Mouse (Mus musculus) gastrocnemius, adult 2 months (tissue): ENCODE results near the gene Rpl9-ps1. TPM values are rescaled to one million over a fixed set of nuclear protein-coding genes. Genes with fewer than 3 reads are reported as not detected.

Experiments
- DNase-seq: peaks from one replicate; pipeline ENCODE4 v3.0.0; 2022
- H3K27ac ChIP-seq: fragments of 200-600 bp; 2 replicates; pipeline ENCODE4 v1.8.1; 2022; ENCODE audit warnings: mild to moderate bottlenecking
- H3K4me3 ChIP-seq: fragments of 200-600 bp; 2 replicates; pipeline ENCODE4 v1.8.1; 2022; ENCODE audit warnings: mild to moderate bottlenecking, moderate library complexity
- CTCF ChIP-seq: fragments of 200-600 bp; IDR thresholded peaks from 2 replicates; pipeline ENCODE4 v1.8.1; 2022; ENCODE audit warnings: antibody characterized with exemption, mild to moderate bottlenecking, moderate library complexity
- intact Hi-C: fragments of 180-260 bp; cut with DNase I; formaldehyde crosslinking; loops from one replicate; pipeline ENCODE4 v1.15.1; 2025
- total RNA-seq, 2 experiments: library from RNA; stranded (reverse); gene quantifications; 2 replicates each; pipeline ENCODE4 v1.2.3; 2021

Gene Rpl9-ps1
- total RNA-seq, 2 experiments from 2014 or later = not detected

DNA sequence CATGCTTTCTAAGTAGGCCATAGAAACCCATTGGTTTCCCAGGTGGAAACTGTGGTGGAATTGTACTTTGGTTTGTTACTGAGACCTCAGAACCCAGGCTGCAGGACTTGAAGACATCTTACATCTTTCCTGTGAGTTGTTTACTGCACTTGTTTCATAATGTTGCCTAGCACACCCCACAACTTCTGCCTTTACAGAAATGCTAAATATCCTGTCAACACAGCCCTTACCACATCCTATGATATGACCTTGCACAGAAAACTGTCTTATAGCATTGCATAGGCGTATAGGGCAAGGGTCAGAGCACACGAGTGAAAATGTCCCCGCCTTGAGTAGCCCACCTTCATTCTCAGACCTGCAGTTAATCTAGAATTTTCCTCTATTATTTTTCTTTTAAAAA, 39.9 kb downstream of the Rpl9-ps1 start:
- TF ChIP-seq CTCF = no peak
- Histone ChIP-seq H3K27ac (no peak overlapping the region), H3K4me3 (no peak overlapping the region)
- intact Hi-C loops = no loop called here
- DNase-seq = no peak

GRCm38 (mm10) chr11:83604698-83605097, 40.7 kb downstream of the Rpl9-ps1 start:
- Histone ChIP-seq H3K4me3 (no peak overlapping the region), H3K27ac (no peak overlapping the region)
- no peak for TF ChIP-seq CTCF
- DNase-seq = no peak
- intact Hi-C loops = no loop called here

DNA sequence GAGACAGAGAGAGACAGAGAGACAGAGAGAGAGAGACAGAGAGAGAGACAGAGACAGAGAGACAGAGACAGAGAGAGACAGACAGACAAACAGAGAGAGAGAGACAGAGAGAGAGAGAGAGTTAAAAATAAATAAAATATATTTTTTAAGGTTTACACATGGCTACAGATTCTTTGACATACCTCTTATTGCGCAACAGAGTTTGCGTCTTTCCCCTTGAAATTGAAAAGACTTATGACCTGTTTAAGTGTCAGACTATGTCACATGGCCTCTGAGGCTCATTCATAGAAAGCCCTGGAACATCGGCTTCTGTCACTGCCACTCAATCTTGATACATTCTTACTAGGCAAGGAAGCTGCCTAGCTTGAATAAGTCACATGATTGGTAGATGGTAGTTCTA, 42.0 kb downstream of the Rpl9-ps1 start:
- intact Hi-C loops = no loop called here
- no peak for DNase-seq
- TF ChIP-seq CTCF = no peak

DNA sequence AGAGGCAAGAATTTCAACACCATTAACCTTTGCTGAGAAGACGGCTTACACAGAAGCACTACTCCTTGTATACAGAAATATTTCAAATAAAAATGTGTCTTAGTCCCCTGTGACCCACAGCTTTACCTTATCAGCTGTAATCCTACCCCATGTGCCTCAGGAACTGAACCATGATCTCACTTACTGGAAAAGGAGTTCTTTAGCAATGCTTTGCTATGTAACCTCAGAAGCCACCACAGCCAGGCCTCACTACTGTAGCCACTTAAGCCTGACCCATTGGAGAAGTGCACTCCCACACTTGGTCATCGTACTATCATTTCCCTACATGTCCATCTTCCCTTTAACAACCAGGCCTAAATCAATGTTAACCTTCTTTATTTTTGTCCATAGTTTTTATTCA, 44.8 kb downstream of the Rpl9-ps1 start:
- no peak for TF ChIP-seq CTCF
- DNase-seq = no peak
- Histone ChIP-seq H3K27ac (no peak overlapping the region), H3K4me3 (no peak overlapping the region)
- intact Hi-C loops = no loop called here

More for the DNA sequence above, 42.0 kb downstream of the Rpl9-ps1 start:
- Histone ChIP-seq H3K4me3 (no peak overlapping the region), H3K27ac (no peak overlapping the region)

DNA sequence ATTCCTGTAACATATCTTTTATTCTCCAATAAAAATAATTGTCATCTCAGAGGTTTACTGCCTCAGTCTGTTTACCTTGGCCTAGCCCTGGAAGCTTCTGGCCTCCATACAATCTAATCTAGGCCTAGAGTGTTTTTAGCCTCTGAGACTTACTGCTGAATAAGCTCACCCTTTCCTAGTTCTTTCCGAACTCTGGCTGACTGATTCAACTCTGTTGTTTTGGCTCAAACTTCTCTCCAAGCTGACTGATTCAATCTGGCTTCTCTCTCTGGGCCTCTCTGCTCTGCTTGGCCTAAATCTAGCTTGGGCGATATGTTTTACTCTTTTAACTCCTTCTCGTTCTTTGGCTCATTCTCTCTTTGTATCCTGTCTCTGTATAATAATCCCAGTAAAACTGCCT, 46.4 kb downstream of the Rpl9-ps1 start:
- Histone ChIP-seq H3K4me3 (no peak overlapping the region), H3K27ac (no peak overlapping the region)
- intact Hi-C loops = no loop called here
- no peak for TF ChIP-seq CTCF
- no peak for DNase-seq

GRCm38 (mm10) chr11:83598207-83598837, 47.1 kb downstream of the Rpl9-ps1 start:
- DNase-seq = no peak
- H3K27ac ChIP-seq = no peak overlapping the region
- TF ChIP-seq CTCF = no peak
- H3K4me3 ChIP-seq = no peak overlapping the region
- intact Hi-C loops = no loop called here

GRCm38 (mm10) chr11:83597796-83598195, 47.6 kb downstream of the Rpl9-ps1 start:
- Histone ChIP-seq H3K4me3 (no peak overlapping the region), H3K27ac (no peak overlapping the region)
- no peak for DNase-seq
- TF ChIP-seq CTCF = no peak
- intact Hi-C loops = no loop called here

- H3K27ac ChIP-seq = no peak overlapping the region
- H3K4me3 ChIP-seq = no peak overlapping the region
- no peak for DNase-seq
- intact Hi-C loops = no loop called here
- no peak for TF ChIP-seq CTCF
These were observed 49.6 kb downstream of the Rpl9-ps1 start for GRCm38 (mm10) chr11:83595669-83596455.

Other genes with a start within 250 kb of the Rpl9-ps1 start
- under 1 TPM; 0.36 to 0.50 TPM for gene Rasl10b, start 236.5 kb downstream of the Rpl9-ps1 start, total RNA-seq
- not detected for gene Gas2l2, start 216.2 kb downstream of the Rpl9-ps1 start, total RNA-seq
- gene 1700020L24Rik, start 207.9 kb downstream of the Rpl9-ps1 start, total RNA-seq = not detected
- gene Mmp28, start 182.6 kb downstream of the Rpl9-ps1 start, total RNA-seq = 1 to 10 TPM; 1.9 to 3.2 TPM
- gene Taf15, start 172.5 kb downstream of the Rpl9-ps1 start, total RNA-seq = 10 to 100 TPM; 27.1 to 30.5 TPM
- not detected for gene Heatr9, start 123.4 kb downstream of the Rpl9-ps1 start, total RNA-seq
- gene Ccl5, start 115.1 kb downstream of the Rpl9-ps1 start, total RNA-seq = not detected
- gene Ccl9, start 67.0 kb downstream of the Rpl9-ps1 start, total RNA-seq = 1 to 10 TPM; 2.4 to 6.2 TPM
- 1 to 10 TPM; 5.5 to 9.3 TPM for gene Ccl6, start 52.5 kb downstream of the Rpl9-ps1 start, total RNA-seq
- gene Ccl3, start 3.7 kb upstream of the Rpl9-ps1 start, total RNA-seq = not detected
- not detected for gene Ccl4, start 17.0 kb upstream of the Rpl9-ps1 start, total RNA-seq
- gene Wfdc17, start 58.4 kb upstream of the Rpl9-ps1 start, total RNA-seq = under 1 TPM; 0.47 to 0.69 TPM
- gene Wfdc18, start 63.4 kb upstream of the Rpl9-ps1 start, total RNA-seq = not detected
- gene Wfdc21, start 101.3 kb upstream of the Rpl9-ps1 start, total RNA-seq = not detected
- 1 to 10 TPM; 8.5 to 9.2 TPM for gene Heatr6, start 108.1 kb upstream of the Rpl9-ps1 start, total RNA-seq
- gene Hnf1b, start 204.4 kb upstream of the Rpl9-ps1 start, total RNA-seq = not detected